Mouse (Mus musculus) mouse trophoblast stem cell (cell line): ENCODE results near the gene Paqr5.

ENCODE experiments used
- in situ Hi-C, 2 experiments: fragments of 300-500 bp; cut with MseI, MboI; formaldehyde crosslinking; loops; 2 replicates in 1 of 2; 3 replicates in 1 of 2; pipeline ENCODE4 v1.15.1; 2025

The Paqr5 gene

DNA sequence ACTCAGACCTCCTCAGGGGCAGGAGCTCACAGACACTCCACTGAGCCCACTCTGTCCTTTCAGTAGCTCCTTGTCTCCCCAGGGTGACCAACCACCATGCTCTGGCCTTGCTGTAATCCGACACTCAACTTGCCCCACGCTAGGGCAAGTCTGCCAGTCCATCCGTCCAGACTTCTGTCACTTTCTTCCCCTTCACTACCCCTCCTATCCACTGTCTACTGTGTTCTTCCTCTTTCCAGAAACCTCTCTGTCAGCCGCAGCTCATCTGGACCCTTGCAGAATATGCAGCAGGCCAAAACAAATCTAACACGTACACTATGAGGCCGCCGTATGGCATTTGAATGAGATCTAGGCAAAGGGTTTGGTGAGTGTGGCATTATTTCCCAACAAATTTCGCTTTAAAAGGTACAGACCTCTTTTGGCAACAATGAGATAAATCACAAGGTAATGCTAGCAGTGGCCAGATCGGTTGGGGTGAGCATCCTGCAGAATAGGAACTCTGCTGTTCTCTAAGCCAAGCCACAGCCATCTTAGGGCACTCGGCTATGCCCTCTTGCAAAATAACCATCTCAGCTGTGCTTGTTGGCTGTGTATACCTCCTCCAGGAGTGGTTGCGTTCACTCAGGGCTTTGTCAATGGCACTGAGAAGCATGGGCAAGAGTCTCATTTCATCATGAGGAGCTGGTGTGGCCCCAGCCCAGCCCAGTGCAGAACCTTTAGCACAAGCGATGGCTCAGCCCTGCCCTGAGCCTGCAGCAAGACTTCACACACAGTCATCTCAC is 13.1 kb downstream of the Paqr5 start:
- in situ Hi-C loops, result no loop called here

- in situ Hi-C loops, result no loop called here
These were observed 18.3 kb downstream of the Paqr5 start for GRCm38 (mm10) chr9:62008360-62008759.

DNA sequence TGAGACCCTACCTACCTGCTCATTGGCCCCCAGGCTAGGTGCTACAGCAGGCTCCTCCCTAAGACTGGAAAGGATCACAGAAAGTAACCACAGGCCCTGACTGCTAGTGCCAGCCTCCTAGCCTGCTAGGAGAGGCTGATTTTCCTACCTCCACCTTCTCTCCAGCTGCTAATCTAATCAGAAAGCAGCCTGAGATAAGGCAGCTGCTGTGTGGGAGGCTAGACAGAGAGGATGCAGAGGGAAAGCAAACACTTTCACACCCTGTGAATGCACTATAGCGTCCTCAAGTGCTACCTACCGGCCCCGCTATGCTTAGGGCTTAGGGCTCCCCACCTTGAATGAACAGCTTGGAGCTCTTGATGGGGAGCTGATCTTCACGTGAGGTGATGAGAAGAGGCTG is 19.6 kb downstream of the Paqr5 start:
- in situ Hi-C loops, result no loop called here

DNA sequence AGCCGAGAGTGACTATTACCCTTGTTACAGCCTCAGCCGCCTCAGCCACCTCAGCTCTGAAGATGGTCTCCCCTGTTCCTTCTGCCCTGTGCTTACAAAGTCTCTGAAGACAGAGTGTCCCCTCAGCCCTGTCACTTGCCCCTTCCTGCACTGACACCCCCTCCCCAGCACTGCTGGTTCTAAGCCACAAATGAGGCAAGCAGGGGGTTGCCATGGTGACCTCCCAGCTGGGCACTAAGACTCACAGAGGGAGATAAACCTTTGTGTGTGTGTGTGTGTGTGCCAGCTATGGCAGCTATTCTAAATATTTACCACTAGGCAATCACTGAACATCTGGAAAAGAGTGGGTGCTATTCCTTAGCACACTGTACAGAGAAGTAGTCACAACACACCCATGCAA is 23.0 kb downstream of the Paqr5 start:
- in situ Hi-C loops, result no loop called here

- in situ Hi-C loops, result no loop called here
These were observed 26.8 kb downstream of the Paqr5 start for GRCm38 (mm10) chr9:61999653-62000420.

- in situ Hi-C loops, result no loop called here
These were observed 28.8 kb downstream of the Paqr5 start for GRCm38 (mm10) chr9:61997860-61998259.

GRCm38 (mm10) chr9:61991158-61991557 is 35.5 kb downstream of the Paqr5 start:
- in situ Hi-C loops, result no loop called here

DNA sequence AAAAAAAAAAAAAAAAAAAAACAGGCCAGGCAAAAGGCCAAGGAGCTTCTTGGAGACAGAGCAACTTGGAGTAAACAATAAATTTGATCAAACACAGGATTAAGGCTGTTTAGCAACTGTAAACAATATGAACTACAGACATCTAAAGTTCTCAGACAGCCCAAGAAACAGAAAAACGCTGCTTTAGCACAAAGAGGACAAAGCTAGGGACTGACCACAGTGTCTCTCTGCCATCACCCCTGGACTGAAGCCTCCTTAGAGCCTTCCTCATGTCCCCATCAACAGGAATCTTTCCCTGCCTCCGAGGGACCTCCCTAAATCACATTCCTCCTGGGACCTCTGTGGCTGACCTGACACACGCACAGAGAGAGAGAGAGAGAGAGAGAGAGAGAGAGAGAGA is 35.9 kb downstream of the Paqr5 start:
- in situ Hi-C loops, result no loop called here

GRCm38 (mm10) chr9:61986055-61986454 is 40.6 kb downstream of the Paqr5 start:
- in situ Hi-C loops, result loop anchor here in 1 of 2 experiments (10.0 kb wide), 1 partner anchor 259 kb away; no protein-coding TSS in a partner anchor

DNA sequence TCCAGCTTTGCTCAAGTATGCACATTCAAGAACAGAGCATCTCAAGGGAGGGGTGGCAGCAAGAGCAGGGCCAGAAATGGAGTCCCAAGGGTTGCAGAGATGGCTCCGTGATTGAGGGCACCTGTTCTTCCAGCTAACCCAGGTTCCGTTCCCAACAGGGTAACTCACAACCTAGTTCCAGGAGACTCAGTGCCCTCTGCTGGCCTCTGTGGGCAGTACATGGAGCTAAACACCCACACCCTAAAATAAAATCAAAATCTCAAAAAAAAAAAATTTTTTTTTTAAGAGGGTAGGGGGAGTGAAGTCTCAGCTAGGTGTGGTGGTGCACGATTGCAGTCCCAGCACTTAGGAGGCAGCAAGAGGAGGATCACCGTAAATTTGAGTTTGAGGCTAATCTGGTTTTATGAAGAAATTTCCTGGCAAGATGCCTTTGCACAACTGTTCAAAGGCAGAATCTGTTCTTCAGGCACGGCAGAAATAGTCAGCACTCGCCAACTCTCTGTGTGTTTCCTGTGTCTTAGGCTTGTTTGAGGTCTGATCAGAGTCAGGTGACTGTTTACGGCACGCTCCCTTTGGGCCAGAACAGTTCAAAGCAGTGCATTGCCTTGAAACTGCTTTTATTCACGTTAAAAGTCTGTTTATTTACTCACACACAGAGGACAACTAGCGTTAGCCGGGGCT is 41.3 kb downstream of the Paqr5 start:
- in situ Hi-C loops, result loop anchor here in 1 of 2 experiments (10.0 kb wide), 1 partner anchor 259 kb away; no protein-coding TSS in a partner anchor

DNA sequence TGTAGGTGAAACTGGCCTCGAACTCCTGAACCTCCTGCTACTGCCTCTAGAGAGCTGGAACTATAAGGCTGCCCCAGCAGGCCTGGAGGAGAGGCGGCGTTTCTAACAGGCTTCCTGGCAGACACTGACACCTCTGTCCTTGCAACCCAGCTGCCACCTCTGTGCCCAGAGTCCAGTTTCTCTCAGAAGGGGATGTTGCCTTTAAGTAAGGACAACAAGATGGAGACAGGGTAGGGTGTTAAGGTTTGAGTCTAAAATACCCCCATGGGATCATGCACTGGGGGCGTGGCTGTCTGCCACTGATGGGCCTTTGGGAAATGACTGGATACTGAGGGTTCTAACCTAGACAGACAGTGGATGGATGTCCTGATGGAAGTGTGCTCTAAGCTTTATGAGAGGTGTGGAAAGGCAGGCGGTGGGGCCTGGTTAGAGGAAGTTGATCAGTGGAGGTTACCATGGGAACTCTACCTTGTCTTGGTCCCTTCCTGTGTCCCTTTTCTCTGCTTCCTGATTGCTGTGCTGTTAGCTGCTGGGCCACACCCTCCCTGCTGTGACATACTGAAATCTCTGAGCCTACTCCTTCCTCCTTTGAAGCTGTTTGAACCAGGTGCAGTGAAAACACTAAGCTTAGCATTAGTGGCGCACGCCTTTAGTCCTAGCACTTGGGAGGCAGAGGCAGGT is 43.6 kb downstream of the Paqr5 start:
- in situ Hi-C loops, result loop anchor here in 1 of 2 experiments (10.0 kb wide), 1 partner anchor 262 kb away; no protein-coding TSS in a partner anchor

DNA sequence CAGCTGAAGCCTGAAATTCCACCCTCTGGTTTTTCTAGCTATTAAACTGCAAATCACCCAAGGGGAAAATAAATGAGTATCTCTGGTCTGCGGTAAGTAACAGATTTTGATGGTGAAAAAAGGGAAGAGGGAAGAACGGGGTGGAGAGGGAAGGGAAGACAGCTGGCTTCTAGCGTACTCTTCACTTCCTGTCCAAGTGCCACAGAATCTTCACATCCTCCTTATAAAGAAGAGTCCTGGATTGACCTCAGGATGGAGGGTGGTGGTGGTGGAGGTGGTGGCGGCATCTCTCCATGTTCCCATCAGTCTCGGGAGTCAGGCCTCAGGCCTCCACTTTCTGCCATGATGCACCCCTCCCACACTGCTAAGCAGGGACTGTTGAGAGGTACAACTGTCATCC is 44.8 kb downstream of the Paqr5 start:
- in situ Hi-C loops, result loop anchor here in 1 of 2 experiments (10.0 kb wide), 1 partner anchor 263 kb away; no protein-coding TSS in a partner anchor

- in situ Hi-C loops, result loop anchor here in 1 of 2 experiments (10.0 kb wide), 1 partner anchor 265 kb away; no protein-coding TSS in a partner anchor
These were observed 46.7 kb downstream of the Paqr5 start for GRCm38 (mm10) chr9:61979983-61980382.

GRCm38 (mm10) chr9:61977258-61977945 is 49.3 kb downstream of the Paqr5 start:
- in situ Hi-C loops, result no loop called here

- in situ Hi-C loops, result no loop called here
These were observed 54.6 kb downstream of the Paqr5 start for GRCm38 (mm10) chr9:61972031-61972430.

DNA sequence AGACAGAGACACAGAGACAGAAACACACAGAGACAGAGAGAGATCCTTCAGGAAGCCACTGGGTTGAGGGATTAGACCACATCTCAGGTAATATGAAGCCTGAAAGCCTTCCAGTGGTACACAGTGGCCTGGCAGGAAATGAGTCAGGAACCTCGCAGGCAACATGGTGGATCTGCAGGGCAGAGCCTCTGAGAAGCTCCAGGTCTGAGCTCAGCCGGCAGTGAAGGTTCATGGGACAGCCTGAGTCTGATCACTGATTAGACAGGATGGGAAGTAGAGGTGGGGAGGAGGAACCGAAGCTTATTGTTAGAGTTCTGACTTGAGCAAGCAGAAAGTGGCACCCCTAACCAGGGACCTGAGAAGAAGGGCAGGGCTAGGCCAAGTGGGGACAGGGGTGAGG is 55.6 kb downstream of the Paqr5 start:
- in situ Hi-C loops, result no loop called here

GRCm38 (mm10) chr9:61967357-61967756 is 59.3 kb downstream of the Paqr5 start:
- in situ Hi-C loops, result no loop called here

DNA sequence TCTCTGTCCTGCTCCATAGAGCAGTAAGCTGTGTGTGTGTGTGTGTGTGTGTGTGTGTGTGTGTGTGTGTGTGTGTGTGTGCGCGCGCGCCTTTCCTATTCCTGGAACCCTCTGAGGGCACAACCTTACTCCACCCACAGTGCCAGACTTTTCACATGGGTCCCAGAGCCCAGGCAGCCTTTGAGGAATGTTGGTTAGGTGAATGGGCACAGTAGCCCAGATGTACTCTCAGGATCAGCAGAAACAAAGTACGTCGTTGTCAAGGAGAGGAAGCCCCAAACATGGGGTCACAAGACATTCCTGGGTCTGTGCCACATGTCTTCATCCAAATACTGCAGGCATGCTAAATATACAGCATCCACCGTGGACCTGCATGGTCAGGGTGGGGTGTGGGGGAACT is 60.7 kb downstream of the Paqr5 start:
- in situ Hi-C loops, result no loop called here

- in situ Hi-C loops, result no loop called here
These were observed 61.2 kb downstream of the Paqr5 start for GRCm38 (mm10) chr9:61965411-61965930.

GRCm38 (mm10) chr9:61963356-61963755 is 63.3 kb downstream of the Paqr5 start:
- in situ Hi-C loops, result no loop called here

- in situ Hi-C loops, result no loop called here
These were observed 65.5 kb downstream of the Paqr5 start for GRCm38 (mm10) chr9:61961181-61961580.
